Mouse (Mus musculus) forebrain, embryonic 15.5 days (tissue): ENCODE measurements around the gene Dhfr. TPM values are rescaled to one million over a fixed set of nuclear protein-coding genes. Genes with fewer than 3 reads are reported as not detected.

Experiments used
- ATAC-seq: fragments of 200-750 bp; cut with Nextera tagmentation; replicated peaks from 2 replicates; pipeline ENCODE4 v1.8.0; 2017; ENCODE audit warnings: mild to moderate bottlenecking, moderate TSS enrichment, moderate library complexity
- H3K27ac ChIP-seq: fragments of 300-500 bp; sonication (generic); replicated peaks from 2 replicates; pipeline ENCODE4 v1.5.1; 2015; ENCODE audit warnings: mild to moderate bottlenecking, inconsistent platforms
- H3K27me3 ChIP-seq: fragments of 300-500 bp; sonication (generic); 2 replicates; pipeline ENCODE4 v1.6.1; 2015; ENCODE audit warnings: inconsistent platforms
- H3K36me3 ChIP-seq: fragments of 300-500 bp; sonication (generic); 2 replicates; pipeline ENCODE4 v1.6.1; 2015; ENCODE audit warnings: mild to moderate bottlenecking, inconsistent platforms
- H3K4me1 ChIP-seq: fragments of 300-500 bp; sonication (generic); 2 replicates; pipeline ENCODE4 v1.6.1; 2015; ENCODE audit warnings: inconsistent platforms
- H3K4me2 ChIP-seq: fragments of 300-500 bp; sonication (generic); replicated peaks from 2 replicates; pipeline ENCODE4 v1.6.1; 2015; ENCODE audit warnings: mild to moderate bottlenecking, inconsistent platforms
- H3K4me3 ChIP-seq: fragments of 300-500 bp; sonication (generic); 2 replicates; pipeline ENCODE4 v1.5.1; 2015; ENCODE audit warnings: mild to moderate bottlenecking, inconsistent platforms
- H3K9ac ChIP-seq: fragments of 300-500 bp; sonication (generic); replicated peaks from 2 replicates; pipeline ENCODE4 v1.6.1; 2015; ENCODE audit warnings: mild to moderate bottlenecking, inconsistent platforms
- H3K9me3 ChIP-seq: fragments of 300-500 bp; sonication (generic); 2 replicates; pipeline ENCODE4 v1.6.1; 2016; ENCODE audit warnings: inconsistent platforms
- WGBS: fragments of 180-500 bp; shearing (Covaris S2); methylation state at CpG from one replicate; pipeline ENCODE4 v1.1.7; 2015; ENCODE audit warnings: mixed read lengths; 5-methylcytosine and 5-hydroxymethylcytosine counted together
- polyA plus RNA-seq: library from polyadenylated mRNA; unstranded; fragments of >200 nt; fragmentation: Nextera tagmentation; extraction: Ambion mirVana; gene quantifications from 2 replicates; pipeline ENCODE4 v1.2.1, GENCODE M21; 2015

Gene Dhfr
- 8.9 and 10.0 TPM in 2 replicates for polyA plus RNA-seq

- Histone ChIP-seq H3K27me3 (no peaks in the 10 kb centered on the region), H3K4me1 (peaks cover 20% of the 10 kb centered on the region), H3K27ac (peak within 1 kb of the TSS; percentile 94), H3K9me3 (no peaks in the 10 kb centered on the region), H3K4me3 (peak within 1 kb of the TSS; percentile 80), H3K36me3 (no peaks in the 10 kb centered on the region), H3K4me2 (peak within 1 kb of the TSS; percentile 90), H3K9ac (peak within 1 kb of the TSS; percentile 68)
- peak; percentile 98 for ATAC-seq
- under 1% methylated on average over 76 of the region's 76 CpGs for WGBS
Observed at GRCm38 (mm10) chr13:92354456-92355271, at the start of gene Dhfr, which contains the start of gene Msh3. Gene Dhfr (plus strand): TSS chr13:92354726. Gene Msh3 (minus strand): TSS chr13:92355003.

GRCm38 (mm10) chr13:92305680-92306079 lies 48.8 kb upstream of the Dhfr start, which contains the start of gene Gm20379:
Gene Gm20379 (plus strand): TSS chr13:92305980.
- no peak within 1 kb of the TSS for H3K27ac ChIP-seq
- no peak for ATAC-seq
- H3K9ac ChIP-seq = no peak within 1 kb of the TSS
- no peaks in the 10 kb centered on the region for H3K27me3 ChIP-seq
- no peak within 1 kb of the TSS for H3K4me3 ChIP-seq
- H3K4me2 ChIP-seq = no peak within 1 kb of the TSS
- peaks cover 18% of the 10 kb centered on the region for H3K36me3 ChIP-seq
- no peaks in the 10 kb centered on the region for H3K9me3 ChIP-seq
- no peaks in the 10 kb centered on the region for H3K4me1 ChIP-seq
- WGBS = 99% methylated on average over 11 of the region's 11 CpGs

- Histone ChIP-seq H3K27me3 (no peaks in the 10 kb centered on the region), H3K36me3 (no peaks in the 10 kb centered on the region), H3K4me1 (no peaks in the 10 kb centered on the region), H3K4me2 (no peak overlapping the region), H3K9ac (no peak overlapping the region), H3K27ac (no peak overlapping the region), H3K9me3 (no peaks in the 10 kb centered on the region), H3K4me3 (no peak overlapping the region)
- ATAC-seq = no peak
- WGBS = 89% methylated on average over 5 of the region's 5 CpGs
Observed at GRCm38 (mm10) chr13:92314613-92315012, 39.9 kb upstream of the Dhfr start.

GRCm38 (mm10) chr13:92320770-92321169 lies 33.8 kb upstream of the Dhfr start:
- no peaks in the 10 kb centered on the region for H3K27me3 ChIP-seq
- no peak for ATAC-seq
- no peak overlapping the region for H3K4me3 ChIP-seq
- no peaks in the 10 kb centered on the region for H3K36me3 ChIP-seq
- WGBS = 93% methylated on average over 5 of the region's 5 CpGs
- H3K9ac ChIP-seq = no peak overlapping the region
- no peak overlapping the region for H3K4me2 ChIP-seq
- no peak overlapping the region for H3K27ac ChIP-seq
- no peaks in the 10 kb centered on the region for H3K4me1 ChIP-seq
- no peaks in the 10 kb centered on the region for H3K9me3 ChIP-seq

- Histone ChIP-seq H3K9ac (no peak overlapping the region), H3K27me3 (no peaks in the 10 kb centered on the region), H3K36me3 (no peaks in the 10 kb centered on the region), H3K27ac (no peak overlapping the region), H3K4me2 (no peak overlapping the region), H3K9me3 (no peaks in the 10 kb centered on the region), H3K4me1 (no peaks in the 10 kb centered on the region), H3K4me3 (no peak overlapping the region)
- no peak for ATAC-seq
- 82% methylated on average over 5 of the region's 5 CpGs for WGBS
Observed at GRCm38 (mm10) chr13:92326030-92326429, 28.5 kb upstream of the Dhfr start.

GRCm38 (mm10) chr13:92328000-92328399 lies 26.5 kb upstream of the Dhfr start:
- ATAC-seq = no peak
- Histone ChIP-seq H3K4me3 (no peak overlapping the region), H3K4me1 (no peaks in the 10 kb centered on the region), H3K4me2 (no peak overlapping the region), H3K36me3 (no peaks in the 10 kb centered on the region), H3K9ac (no peak overlapping the region), H3K9me3 (no peaks in the 10 kb centered on the region), H3K27ac (no peak overlapping the region), H3K27me3 (no peaks in the 10 kb centered on the region)
- 95% methylated on average over 2 of the region's 2 CpGs for WGBS

- Histone ChIP-seq H3K27me3 (no peaks in the 10 kb centered on the region), H3K36me3 (no peaks in the 10 kb centered on the region), H3K4me2 (no peak overlapping the region), H3K4me3 (no peak overlapping the region), H3K9ac (no peak overlapping the region), H3K27ac (no peak overlapping the region), H3K4me1 (no peaks in the 10 kb centered on the region), H3K9me3 (no peaks in the 10 kb centered on the region)
- ATAC-seq = no peak
- WGBS = 95% methylated on average over 3 of the region's 3 CpGs
Observed at GRCm38 (mm10) chr13:92330621-92331020, 23.9 kb upstream of the Dhfr start.

GRCm38 (mm10) chr13:92332103-92332879 lies 22.2 kb upstream of the Dhfr start:
- H3K27ac ChIP-seq = no peak overlapping the region
- no peak overlapping the region for H3K9ac ChIP-seq
- H3K9me3 ChIP-seq = no peaks in the 10 kb centered on the region
- no peaks in the 10 kb centered on the region for H3K36me3 ChIP-seq
- H3K4me3 ChIP-seq = no peak overlapping the region
- no peak overlapping the region for H3K4me2 ChIP-seq
- H3K4me1 ChIP-seq = no peaks in the 10 kb centered on the region
- 80% methylated on average over 15 of the region's 15 CpGs for WGBS
- no peak for ATAC-seq
- no peaks in the 10 kb centered on the region for H3K27me3 ChIP-seq

- Histone ChIP-seq H3K27me3 (no peaks in the 10 kb centered on the region), H3K27ac (no peak overlapping the region), H3K4me1 (no peaks in the 10 kb centered on the region), H3K4me3 (no peak overlapping the region), H3K4me2 (no peak overlapping the region), H3K9me3 (no peaks in the 10 kb centered on the region), H3K36me3 (peaks cover 5% of the 10 kb centered on the region; the same call in 1 of the 2 replicates), H3K9ac (no peak overlapping the region)
- ATAC-seq = no peak
- 98% methylated on average over 1 of the region's 1 CpGs for WGBS
Observed at GRCm38 (mm10) chr13:92336857-92337256, 17.7 kb upstream of the Dhfr start.

- no peaks in the 10 kb centered on the region for H3K27me3 ChIP-seq
- H3K9me3 ChIP-seq = no peaks in the 10 kb centered on the region
- H3K36me3 ChIP-seq = peaks cover 6% of the 10 kb centered on the region; the same call in 1 of the 2 replicates
- no peaks in the 10 kb centered on the region for H3K4me1 ChIP-seq
- no peak for ATAC-seq
- H3K4me3 ChIP-seq = no peak overlapping the region
- WGBS = 86% methylated on average over 6 of the region's 6 CpGs
- H3K27ac ChIP-seq = no peak overlapping the region
- no peak overlapping the region for H3K9ac ChIP-seq
- no peak overlapping the region for H3K4me2 ChIP-seq
Observed at GRCm38 (mm10) chr13:92337773-92338462, 16.6 kb upstream of the Dhfr start.

GRCm38 (mm10) chr13:92339787-92340186 lies 14.7 kb upstream of the Dhfr start:
- Histone ChIP-seq H3K27me3 (no peaks in the 10 kb centered on the region), H3K4me3 (no peak overlapping the region), H3K36me3 (peaks cover 21% of the 10 kb centered on the region; the same call in 1 of the 2 replicates), H3K9me3 (no peaks in the 10 kb centered on the region), H3K9ac (no peak overlapping the region), H3K4me1 (no peaks in the 10 kb centered on the region), H3K4me2 (no peak overlapping the region), H3K27ac (no peak overlapping the region)
- WGBS = 95% methylated on average over 3 of the region's 3 CpGs
- no peak for ATAC-seq

GRCm38 (mm10) chr13:92344033-92344432 lies 10.5 kb upstream of the Dhfr start:
- Histone ChIP-seq H3K27ac (no peak overlapping the region), H3K36me3 (peaks cover 47% of the 10 kb centered on the region), H3K4me2 (no peak overlapping the region), H3K27me3 (no peaks in the 10 kb centered on the region), H3K4me3 (no peak overlapping the region), H3K4me1 (no peaks in the 10 kb centered on the region), H3K9ac (no peak overlapping the region), H3K9me3 (no peaks in the 10 kb centered on the region)
- 92% methylated on average over 8 of the region's 8 CpGs for WGBS
- ATAC-seq = no peak
